Mouse (Mus musculus): Measurements from ENCODE around the gene Galm.

Galm gene

DNA sequence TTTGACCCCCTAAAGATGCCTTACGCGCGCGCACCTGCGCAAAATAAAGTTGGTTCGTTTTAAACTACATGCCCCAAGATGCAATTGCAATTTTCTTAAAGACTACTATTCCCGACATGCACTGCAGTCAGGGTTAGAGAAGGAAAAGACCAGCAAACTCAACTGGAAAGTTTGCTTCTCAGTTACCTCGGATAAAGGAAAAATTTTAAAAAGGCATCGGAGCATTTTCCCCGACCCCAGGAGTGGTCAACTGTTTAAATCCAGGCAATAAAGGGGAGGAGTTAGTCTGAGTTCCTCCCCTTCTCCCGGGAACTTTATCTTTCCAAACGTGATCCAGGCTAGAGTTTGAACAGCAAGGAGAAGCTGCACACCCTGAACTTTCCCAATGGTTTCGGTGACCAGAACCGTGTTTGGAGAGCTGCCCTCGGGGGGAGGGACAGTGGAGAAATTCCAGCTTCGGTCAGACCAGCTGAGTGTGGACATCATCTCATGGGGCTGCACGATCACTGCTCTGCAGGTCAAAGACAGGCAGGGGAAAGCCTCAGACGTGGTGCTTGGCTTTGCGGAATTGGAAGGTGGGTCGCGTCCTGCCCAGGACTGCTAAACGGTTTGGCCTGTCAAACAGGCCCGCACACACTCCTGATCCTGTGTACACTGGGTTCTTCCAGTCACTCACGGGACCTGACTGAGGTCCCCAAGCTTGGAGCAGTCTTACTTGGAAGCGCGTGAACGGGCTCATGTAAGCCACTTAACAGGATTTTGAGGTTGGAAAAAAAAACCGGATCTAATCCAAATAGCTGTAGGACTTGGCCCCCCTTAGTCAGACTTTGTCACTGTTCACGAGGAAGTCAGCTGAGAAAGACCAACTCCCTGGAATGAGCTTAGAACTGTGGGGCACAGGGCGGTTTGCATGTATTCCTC lies at the start of gene Galm:
TSS of gene Galm (plus strand) at position 141 of the 921 bp plus-strand sequence.
- DNase-seq (ENCODE audit: low spot score): peak; percentile 56

DNA sequence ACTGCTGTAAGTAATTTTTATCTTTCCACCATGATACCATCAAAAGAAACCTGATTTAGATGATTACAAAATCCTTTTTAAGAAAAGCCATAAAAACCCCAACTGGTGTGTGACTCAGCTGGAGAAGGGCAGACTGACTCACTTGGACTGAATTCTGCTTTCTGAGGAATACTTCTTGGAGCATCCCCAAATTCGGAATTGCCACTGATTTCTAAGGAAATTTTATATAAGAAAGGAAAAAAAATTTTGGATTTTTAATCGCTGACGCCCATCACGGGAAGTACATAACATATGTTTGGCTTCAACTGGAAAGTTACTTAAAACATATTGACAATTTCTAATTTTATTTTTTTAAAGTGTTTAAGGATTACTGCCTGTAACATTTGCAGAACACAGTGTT lies 48.5 kb upstream of the Galm start:
- DNase-seq (ENCODE audit: low spot score): no peak

DNA sequence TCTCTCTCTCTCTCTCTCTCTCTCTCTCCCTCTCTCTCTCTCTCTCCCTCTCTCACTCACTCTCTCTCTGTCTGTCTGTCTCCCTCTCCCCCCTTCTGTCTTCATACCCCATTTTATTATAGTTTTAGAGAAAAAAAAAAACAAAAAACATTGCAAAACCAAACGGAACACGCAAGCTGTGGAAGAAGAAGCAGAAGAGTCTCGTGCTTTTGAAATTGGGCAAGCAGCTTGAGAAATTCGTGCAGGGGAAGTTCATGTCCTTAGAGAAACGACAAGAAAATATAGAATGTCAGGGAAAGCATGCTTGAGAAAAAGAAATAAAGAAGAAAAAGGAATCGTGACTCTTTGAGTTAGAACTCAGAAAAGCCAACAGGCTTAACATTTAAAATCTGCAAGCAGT lies 44.0 kb upstream of the Galm start:
- peak; percentile 24 for DNase-seq (ENCODE audit: low spot score)

DNA sequence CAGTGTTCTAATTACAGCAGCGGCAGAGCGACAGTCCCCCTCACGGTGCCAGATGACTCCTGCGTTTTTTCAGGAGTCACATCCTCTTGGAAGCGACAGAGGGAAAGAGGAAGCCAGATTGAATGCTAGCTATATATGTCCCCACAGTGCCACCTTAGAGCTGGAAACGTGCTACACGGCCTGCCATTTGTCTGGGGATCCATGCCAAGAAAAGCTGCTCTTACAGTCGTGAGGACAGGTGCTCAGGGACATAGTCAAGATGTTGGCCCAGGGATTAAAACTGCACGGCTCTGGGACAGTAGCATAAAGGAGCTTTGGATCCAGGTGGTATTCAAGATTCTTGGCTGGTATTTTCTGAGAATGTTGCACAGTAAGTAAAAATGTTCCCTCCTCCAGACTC lies 42.8 kb upstream of the Galm start:
- no peak for DNase-seq (ENCODE audit: low spot score)

DNA sequence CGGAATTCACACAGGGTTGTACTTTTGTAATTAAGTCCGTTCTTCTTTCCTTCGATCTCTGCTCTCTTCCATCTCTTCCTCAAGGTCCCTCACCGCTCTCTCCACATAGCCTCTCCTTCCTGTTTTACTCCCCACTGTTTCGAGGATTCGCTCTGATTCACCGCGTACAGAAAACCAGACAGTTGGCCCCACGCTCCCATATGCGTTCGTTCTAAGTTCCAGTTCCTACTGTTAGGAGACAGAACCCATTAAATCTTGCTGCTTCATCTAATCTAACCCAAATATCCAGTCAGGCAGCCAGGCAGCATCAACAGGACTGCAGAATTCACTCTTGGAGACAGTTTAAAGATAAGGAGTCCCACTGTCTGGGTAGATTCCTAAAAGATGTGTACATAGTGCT lies 40.7 kb upstream of the Galm start:
- no peak for DNase-seq (ENCODE audit: low spot score)

DNA sequence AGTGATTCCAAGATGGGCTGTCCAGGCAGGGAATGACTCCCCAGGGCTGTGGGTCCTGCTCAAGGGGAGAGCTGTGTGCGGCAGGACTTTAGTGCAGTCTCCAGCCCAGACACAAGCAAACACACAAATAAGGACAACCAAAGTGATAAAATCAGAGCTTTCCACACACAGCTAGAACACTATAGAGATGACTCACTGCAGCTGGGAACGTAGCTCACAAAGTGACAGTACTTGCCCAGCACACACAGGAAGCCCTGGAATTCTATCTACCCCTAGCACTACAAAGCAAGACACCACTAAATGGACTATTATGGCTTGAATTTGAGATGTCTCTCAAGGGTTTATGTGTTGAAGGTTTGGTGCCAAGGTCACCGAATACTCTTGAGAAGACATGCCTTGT lies 39.1 kb upstream of the Galm start:
- DNase-seq (ENCODE audit: low spot score): no peak

DNA sequence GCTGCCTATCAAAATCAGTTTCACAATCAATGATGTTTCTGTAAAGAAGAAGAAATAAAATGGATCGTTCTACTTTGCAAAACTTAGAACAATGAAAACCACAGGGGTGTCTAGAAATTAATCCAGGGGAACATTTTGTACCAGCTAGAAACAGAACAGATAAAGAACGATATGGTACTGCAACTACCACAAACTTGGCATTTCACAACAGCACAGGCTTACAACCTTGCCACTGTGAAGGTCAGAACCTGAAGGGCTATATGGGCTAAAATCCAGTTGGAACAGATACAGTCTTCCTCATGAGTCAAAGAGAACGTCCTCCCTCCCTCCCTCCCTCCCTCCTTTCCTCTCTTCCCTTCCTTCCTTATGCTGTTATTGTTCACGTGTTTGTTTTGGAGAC lies 36.7 kb upstream of the Galm start:
- DNase-seq (ENCODE audit: low spot score): no peak

DNA sequence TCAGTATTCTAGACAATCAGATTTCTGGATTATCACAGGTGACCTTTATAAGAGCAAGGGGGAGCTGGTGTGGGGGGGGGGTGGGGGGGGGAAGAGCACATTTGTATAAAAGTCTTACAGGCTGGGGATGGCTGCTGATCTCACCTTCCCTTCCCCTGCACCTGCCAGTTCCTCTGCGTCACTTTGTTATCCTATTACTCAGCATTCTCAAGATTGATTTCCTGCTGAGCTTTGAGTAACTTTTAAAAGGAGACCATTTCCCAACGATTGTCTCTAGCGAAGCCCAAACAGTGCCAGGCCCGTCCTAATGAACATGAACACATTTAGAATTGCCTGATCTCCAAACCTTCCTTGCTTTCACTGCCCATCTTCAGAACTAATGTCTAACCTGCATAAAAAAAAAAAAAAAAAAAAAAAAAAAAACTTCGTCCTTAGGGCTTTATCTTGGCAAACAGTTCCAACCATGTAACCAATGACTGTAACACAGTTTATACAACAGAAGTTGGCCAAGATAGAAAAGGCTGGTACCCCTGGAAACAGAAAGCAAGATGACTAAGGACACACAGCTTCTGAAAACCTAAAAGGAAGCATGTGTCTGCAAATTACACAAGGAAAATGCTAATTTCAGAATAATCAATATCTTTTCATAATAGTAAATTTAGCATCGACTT lies 35.3 kb upstream of the Galm start:
- DNase-seq (ENCODE audit: low spot score): no peak

DNA sequence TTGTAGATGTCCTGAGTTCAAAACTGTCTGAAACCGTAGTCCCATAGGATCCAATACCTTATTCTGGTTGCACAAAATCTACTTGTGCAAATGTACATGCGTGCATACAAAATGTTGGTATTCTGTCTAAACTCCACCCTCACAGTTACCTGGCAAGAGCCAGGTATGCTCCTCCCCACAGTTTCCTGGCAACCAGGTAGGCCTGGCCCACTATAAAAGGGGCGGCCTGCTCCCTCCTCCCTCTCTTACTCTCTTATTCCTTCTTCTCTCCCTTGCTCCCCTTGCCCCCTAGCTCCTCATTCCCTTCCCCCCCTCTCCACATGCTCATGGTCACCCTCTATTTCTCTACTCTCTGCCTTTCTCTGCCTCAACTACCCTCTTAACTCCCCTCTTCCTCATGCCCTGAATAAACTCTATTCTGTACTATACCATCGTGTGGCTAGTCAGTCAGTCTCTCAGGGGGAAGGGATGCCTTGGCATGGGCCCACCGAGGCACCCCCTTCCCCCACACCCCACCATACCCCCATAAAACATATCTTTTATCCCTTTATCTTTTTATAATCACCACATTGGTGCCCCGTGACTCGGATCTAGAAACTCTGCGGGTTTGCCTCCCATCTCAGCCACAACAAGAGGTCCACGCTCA lies 31.9 kb upstream of the Galm start:
- DNase-seq (ENCODE audit: low spot score): peak; percentile 50

DNA sequence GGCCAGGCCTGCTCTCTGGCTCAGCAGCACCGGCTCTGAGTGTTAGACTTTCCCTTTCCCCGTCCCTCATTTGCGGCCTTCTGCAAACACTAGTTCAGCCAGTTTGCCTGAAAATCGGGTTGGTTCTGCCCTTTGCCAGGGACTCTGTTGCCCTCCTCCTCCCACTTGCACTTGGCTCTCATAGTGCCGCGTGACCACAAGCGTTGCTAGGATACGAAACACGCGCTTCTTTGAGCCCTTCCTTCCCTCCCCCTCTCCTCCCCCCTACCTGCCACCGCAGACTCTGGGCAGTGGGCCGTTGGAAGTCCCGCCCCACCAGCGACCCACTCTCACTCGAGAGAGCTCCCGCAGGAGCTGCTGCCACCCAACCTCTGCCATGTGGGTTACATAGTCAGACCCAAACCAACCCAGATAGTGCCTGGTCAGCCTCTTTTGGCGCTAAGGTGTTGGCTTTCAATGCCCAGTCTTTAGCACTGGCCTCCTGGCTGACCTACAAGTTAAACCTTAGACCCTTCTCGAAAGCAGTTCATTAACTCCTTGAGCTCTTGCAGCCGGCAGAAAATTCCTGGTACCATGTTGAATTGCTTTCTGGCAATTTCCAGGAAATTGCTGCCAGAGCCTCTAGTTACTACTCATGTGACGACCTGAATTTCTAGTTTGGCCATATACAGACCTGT lies 31.1 kb upstream of the Galm start:
- DNase-seq (ENCODE audit: low spot score): peak; percentile 86

DNA sequence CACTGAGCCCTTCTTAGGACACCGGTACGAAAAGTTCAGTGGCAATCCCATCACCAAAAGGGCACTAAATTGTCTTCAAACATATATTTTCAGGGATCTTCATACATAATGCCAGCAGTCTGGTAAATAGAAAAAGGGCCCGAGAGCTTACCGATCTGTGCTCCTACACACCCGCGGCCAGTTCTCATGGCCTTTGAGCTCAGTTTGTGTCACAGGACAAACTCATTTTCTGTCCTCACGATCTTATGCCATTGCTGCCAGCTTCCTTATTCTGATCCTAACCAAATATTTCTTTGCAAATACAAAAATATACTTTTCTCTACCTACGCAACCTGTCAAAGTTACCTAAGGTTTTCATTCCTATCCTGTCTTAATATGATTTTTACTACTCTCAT lies 30.6 kb upstream of the Galm start:
- DNase-seq (ENCODE audit: low spot score): no peak

DNA sequence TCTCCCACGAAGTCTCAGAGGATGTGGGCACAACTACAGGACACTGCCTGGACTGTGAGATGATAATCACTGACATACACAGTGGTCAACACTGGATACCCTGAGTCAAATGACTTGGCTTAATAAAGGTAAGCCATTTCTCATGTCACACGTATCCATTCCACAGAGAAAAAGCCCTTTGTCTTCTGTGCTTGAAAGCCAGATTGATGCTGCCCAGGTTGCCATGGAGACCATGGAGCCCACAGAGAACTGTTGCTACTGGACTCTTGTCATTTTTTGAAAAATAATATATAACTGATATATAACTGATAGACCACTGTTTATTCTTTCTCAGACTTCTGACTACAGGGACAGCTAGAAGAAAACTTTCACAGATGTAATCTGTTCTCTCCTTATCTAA lies 30.1 kb upstream of the Galm start:
- no peak for DNase-seq (ENCODE audit: low spot score)

DNA sequence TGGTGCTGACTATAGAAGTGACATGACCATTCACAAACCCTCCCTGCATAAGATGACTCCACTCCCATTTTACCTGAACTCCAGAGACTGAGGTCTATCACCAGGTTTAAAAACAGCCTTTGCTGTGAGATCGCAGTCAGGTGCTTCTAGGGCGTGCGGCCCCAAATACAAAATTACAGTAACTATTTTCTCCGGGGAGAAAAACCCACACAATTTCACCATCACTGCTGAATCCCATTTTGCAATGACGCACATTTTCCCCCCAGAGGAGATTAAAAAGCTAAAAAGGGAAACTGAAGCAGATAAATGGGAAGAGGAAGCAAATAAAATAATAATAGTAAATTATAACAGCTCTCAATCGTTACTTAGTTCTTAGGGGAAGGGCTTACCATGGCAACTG lies 27.4 kb upstream of the Galm start:
- DNase-seq (ENCODE audit: low spot score): no peak

DNA sequence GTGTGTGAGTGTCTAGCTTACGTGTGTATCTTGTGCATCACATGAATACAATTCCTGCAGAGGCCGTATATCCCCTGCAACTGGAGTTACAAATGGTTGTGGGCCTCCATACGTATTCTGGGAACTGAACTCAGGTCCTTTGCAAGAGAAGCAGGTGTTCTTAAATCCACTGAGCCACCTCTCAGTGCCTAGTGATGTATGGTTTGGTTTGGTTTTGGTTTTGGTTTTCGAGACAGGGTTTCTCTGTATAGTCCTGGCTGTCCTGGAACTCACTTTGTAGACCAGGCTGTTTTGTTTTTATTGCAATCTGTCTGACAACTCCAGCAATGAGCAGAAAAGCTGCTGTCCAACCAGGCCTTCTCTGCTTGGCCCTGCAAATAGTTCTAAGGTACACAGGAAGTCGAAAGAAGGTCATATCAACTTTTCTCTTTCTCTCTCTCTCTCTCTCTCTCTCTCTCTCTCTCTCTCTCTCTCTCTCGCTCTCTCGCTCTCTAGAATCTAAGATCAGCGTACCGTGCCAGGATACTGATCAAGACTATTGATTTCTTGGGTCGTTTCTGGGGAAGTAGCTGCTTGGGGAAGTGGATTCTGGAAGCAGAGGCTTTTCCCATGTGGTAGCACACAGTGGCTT lies 21.8 kb upstream of the Galm start:
- DNase-seq (ENCODE audit: low spot score): no peak

DNA sequence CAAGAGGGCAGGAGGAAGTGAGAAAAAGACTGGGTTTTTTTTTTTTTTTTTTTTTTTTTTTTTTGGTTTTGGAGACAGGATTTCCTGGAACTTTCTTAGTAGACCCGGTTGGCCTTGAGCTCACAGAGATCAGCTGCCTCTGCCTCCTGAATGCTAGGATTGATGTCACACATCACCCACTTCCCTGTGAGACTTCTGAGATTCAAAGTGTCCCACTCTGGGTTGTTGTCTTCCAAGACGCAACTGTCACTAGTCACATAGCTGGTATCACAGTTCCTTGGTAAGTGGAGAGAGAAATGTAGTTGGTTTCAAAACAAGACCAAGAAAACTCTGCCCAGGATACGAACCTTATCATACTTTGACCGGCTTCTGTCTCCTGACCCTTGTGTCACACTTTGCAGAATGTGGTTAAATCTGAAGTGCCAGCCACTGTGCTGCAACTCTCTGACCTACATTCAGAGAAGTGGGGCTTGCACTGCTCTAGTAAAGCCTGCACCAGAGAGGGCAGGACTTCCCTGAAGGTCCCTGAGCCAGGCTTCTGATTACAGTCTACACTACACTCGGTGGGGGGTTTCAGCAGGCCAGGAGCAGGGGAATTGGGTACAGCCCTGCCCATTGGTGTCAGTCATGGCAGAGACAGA lies 14.5 kb upstream of the Galm start:
- DNase-seq (ENCODE audit: low spot score): no peak

DNA sequence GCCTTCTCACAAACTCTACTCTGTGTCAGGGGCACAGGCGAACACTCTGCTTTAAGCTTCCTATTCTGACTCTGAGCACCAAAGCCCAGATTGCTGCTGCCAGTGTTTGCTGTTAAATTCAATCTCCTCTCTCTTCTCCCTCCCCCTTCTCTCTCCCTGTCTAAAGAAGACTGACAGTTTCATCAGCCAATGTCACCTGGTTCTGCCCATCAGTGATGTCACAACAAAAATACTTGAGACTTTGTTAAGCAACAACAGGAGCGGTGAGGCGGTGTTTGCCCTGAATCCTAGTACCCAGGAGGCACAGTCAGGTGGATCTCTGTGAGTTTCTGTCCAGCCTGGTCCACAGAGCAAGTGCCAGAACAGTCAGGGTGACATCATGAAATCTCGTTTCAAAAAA lies 13.8 kb upstream of the Galm start:
- no peak for DNase-seq (ENCODE audit: low spot score)

DNA sequence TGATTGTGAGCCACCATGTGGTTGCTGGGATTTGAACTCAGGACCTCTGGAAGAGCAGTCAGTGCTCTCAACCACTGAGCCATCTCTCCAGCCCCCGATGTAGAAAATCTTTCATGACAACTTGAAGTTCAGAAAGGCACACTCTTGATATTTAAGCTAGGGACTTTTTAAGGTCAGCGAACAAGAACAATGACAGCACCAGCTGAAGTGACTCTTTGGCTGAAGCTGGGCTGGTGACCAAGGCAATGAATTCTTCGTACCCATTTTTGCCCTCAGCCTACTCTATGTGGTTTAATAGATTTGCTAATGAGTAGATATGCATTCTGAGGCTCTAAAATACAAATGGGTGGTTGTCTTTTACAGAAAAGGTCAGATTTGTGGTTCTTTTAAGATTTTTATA lies 6.9 kb upstream of the Galm start:
- no peak for DNase-seq (ENCODE audit: low spot score)

DNA sequence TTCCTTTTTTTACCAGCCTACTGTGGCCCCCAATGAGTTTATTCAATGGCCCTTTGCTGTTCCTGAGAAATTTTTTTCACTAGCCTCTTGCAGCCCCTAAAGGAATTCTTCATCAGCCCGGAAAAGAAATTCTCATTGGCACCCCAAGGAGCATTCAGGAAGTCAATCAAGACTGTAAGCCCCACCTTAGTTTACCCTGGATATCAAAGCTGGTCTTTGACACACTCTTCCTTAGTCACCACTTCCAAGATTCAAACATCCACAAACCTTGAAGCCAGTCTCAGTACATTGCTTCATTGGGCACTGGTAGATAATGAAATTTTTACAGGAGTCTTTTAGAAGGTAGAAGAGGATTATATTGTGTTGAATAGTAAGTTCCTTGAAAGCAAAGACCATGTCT lies 5.4 kb upstream of the Galm start:
- no peak for DNase-seq (ENCODE audit: low spot score)

DNA sequence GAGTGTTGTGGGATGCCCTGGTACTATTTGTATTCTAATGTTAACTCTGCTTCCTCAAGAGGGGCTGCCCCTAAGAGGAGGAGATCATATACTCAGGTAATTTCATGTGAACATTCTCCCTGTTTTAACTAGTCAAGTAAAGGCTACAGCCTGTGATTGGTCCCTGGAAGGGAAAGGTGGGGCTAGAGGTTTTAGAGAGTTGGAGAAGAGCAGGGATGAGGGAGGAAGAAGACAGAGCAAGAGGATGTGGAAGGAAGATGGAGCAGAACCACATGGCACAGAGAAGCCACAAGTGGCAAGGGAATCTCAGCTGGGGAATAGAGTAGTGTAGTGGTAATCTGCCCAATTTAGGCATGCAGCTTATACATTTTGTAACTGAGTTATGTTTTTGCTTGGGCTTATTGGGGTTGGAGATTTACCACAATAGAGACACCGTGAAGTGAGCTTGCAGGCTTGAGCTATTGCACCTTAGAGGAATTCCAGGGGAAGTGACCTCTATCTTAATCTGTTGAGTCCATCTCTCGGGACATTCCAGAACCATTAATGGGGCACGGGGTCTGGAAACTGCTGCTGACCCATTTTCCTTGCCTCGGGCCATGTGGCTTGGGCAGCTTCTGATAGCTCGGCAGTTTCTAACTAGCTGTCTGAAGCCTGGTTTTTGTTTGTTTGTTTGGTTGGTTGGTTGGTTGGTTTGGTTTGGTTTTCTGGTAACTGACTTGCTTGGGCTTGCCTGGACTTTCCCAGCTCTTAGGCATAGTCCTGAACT lies 2.1 kb upstream of the Galm start:
- DNase-seq (ENCODE audit: low spot score): no peak

DNA sequence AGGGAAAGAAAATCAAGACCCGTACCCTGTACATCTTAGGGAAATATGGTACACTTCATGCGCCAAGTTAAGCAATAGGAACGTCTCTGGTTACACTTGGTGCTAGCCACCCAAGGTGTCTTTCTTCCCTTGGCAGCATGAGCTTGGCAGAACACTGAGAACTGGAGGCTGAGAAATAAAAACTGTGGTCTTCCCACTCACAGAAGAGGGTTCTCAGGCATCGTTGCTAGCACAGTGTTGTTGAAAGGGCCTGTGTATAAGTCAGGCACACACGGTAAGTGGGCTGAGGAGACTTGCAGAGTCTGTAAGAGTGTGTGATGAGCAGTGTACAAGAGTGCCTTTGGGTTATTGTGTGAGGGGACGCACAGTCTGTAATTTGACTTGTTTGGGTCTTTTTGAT lies 1.1 kb upstream of the Galm start:
- no peak for DNase-seq (ENCODE audit: low spot score)

DNA sequence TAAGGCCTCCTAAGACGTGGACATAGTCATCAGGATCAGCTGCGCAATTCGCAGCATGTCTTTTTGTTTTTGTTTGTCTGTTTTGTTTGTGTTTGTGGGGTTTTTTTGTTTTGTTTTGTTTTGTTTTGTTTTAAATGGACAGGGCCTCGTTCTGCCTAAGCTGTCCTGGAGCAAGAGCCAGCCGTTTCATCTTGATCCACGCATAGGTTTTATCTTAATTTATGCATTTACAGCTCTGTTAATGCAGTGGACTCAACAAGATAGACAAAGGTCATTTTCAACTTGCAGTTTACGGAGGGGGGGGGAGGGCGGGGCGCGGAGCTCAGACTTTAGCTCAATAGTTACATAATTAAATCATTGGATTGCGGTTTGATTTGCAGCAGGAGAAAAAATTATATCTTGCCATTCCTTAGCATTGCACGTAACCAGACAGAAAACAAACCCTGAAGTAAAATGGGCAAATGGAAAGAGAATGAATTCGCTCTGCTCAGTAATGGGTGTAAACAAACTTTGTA lies 1.3 kb downstream of the Galm start:
- no peak for DNase-seq (ENCODE audit: low spot score)
